8 mouse cellular contexts compared by ENCODE assay signal in the genomic region with DNA sequence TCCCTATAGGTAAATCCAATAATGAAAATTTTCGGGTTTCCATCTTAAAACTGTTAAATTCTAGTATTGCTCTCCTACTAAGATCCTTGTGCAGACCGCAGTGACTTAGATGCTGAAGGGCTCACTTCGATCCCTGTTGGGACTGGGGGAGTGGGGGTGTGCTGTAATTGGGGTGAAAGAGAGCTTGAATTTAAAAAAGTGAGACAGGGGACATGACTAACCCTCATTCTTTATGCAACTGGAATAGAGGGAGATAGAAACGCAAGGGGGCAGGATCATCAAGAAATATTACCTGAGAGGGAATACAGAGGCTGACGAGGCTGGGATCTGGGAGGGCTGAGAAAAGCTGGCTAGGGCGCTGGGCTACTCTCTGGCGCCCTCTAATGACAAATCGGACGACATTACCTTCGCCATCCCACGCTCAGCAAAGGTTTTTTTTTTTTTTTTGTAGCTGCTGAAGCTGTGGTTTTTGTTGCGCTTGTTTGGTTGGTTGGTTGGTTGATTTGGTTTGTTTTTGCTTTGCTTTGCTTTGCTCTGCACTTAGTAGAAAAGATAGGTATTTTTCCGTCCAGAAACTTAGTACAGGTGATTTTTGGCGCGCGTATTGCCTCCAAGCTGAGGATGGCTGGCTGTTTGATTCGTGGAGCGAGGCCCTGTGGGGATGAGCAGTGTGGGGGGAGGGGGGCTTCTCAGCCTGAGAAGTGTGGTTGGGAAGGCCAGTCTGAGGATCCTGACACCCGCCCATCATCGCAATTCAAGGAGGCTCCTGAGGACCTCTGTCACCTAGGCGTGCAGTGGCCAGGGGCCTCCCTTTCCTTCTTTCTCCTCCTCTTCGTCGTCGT. TPM values are rescaled to one million over a fixed set of nuclear protein-coding genes. Genes with fewer than 3 reads are reported as not detected.
A peak's percentile ranks its signal among the peaks of the same experiment; 100 is the strongest.
DNase-seq lines count a peak whose midpoint lies in the region; ATAC-seq and TF ChIP-seq lines count a peak whose summit lies in the region.

No protein-coding gene starts in this region.

- H3K36me3 ChIP-seq in kidney, embryonic 14.5 days (ENCODE audit: control insufficient read depth, insufficient read depth, low read length): no peaks in the 10 kb centered on the region
- H3K36me3 ChIP-seq in MEL (ENCODE audit: control insufficient read depth in 1 of 2, insufficient read depth in 2 of 2, low read length in 2 of 2): no peaks in the 10 kb centered on the region
- no peaks in the 10 kb centered on the region for H3K36me3 ChIP-seq in hindbrain, postnatal 0 days (ENCODE audit: insufficient read depth, low read length)
- no peaks in the 10 kb centered on the region for H3K36me3 ChIP-seq in neural tube, embryonic 14.5 days (ENCODE audit: control insufficient read depth, insufficient read depth, low read length)

- peak; percentile 35 for TF ChIP-seq RAD21 in MEL (IDR thresholded peaks at IDR 0.05; ENCODE audit: low read depth, low read length)

- H3K4me2 ChIP-seq in kidney, embryonic 14.5 days (replicated peaks; ENCODE audit: low read depth, low read length): no peak overlapping the region
- peak overlapping the region; percentile 57 for H3K4me2 ChIP-seq in hindbrain, postnatal 0 days (ENCODE audit: low read depth, low read length)
- H3K4me2 ChIP-seq in neural tube, embryonic 14.5 days (ENCODE audit: low read depth, low read length): peak overlapping the region; percentile 52

- TF ChIP-seq CTCF in MEL (IDR thresholded peaks at IDR 0.05 in 2 of 3, conservative IDR thresholded peaks at IDR 0.05 in 1 of 3; ENCODE audit: control insufficient read depth in 1 of 3, insufficient read depth in 1 of 3, low read depth in 2 of 3, low read length in 3 of 3, poor library complexity in 1 of 3, severe bottlenecking in 1 of 3): peak; percentile 29 to 51 (median 40); a peak in 5 of 6 replicates
- peak; percentile 88 for TF ChIP-seq CTCF in hindbrain, postnatal 0 days (IDR thresholded peaks at IDR 0.05; ENCODE audit: low read depth)

- DNase-seq in kidney, adult 8-10 months: no peak
- peak; percentile 3 for DNase-seq in MEL (ENCODE audit: low read depth, low spot score)
- peak; percentile 81 for DNase-seq in embryo, embryonic 10 days (ENCODE audit: low spot score)
- DNase-seq in hindbrain, postnatal 0 days (ENCODE audit: low spot score): peak; percentile 88
- no peak for DNase-seq in lung, postnatal 36 days
- DNase-seq in spleen, postnatal 36 days (ENCODE audit: low spot score in 2 of 2): no peak

- no peak overlapping the region for H3K27ac ChIP-seq in kidney, embryonic 14.5 days (ENCODE audit: low read depth, low read length)
- no peak overlapping the region for H3K27ac ChIP-seq in MEL (ENCODE audit: control insufficient read depth, low read depth, low read length)
- peak overlapping the region; percentile 74 for H3K27ac ChIP-seq in hindbrain, postnatal 0 days
- H3K27ac ChIP-seq in neural tube, embryonic 14.5 days (ENCODE audit: low read depth, low read length): no peak overlapping the region

- no peaks in the 10 kb centered on the region for H3K9me3 ChIP-seq in kidney, embryonic 14.5 days (ENCODE audit: control insufficient read depth, low read length)
- H3K9me3 ChIP-seq in MEL (replicated peaks; ENCODE audit: insufficient read depth, low read length): no peaks in the 10 kb centered on the region
- H3K9me3 ChIP-seq in hindbrain, postnatal 0 days (ENCODE audit: low read length): no peaks in the 10 kb centered on the region
- no peaks in the 10 kb centered on the region for H3K9me3 ChIP-seq in neural tube, embryonic 14.5 days (ENCODE audit: control insufficient read depth, low read length)

- H3K27me3 ChIP-seq in kidney, embryonic 14.5 days (ENCODE audit: control insufficient read depth, insufficient read depth, low read length): peaks cover 81% of the 10 kb centered on the region
- H3K27me3 ChIP-seq in MEL (ENCODE audit: control insufficient read depth in 1 of 2, insufficient read depth in 2 of 2, low read length in 2 of 2): no peaks in the 10 kb centered on the region
- H3K27me3 ChIP-seq in hindbrain, postnatal 0 days (ENCODE audit: insufficient read depth, low read length): 0 out of 2 replicates have a peak, but pooled peaks cover 6% of the 10 kb centered on the region
- H3K27me3 ChIP-seq in neural tube, embryonic 14.5 days (ENCODE audit: control insufficient read depth, insufficient read depth, low read length): peaks cover 5% of the 10 kb centered on the region

- 4% methylated on average over 24 of the region's 24 CpGs for WGBS in kidney, embryonic 14.5 days
- 5% methylated on average over 24 of the region's 24 CpGs for WGBS in hindbrain, postnatal 0 days
- 5% methylated on average over 24 of the region's 24 CpGs for WGBS in neural tube, embryonic 14.5 days

- no peak overlapping the region for H3K4me3 ChIP-seq in kidney, embryonic 14.5 days (ENCODE audit: low read length)
- no peak overlapping the region for H3K4me3 ChIP-seq in MEL (ENCODE audit: control insufficient read depth in 1 of 2, insufficient read depth in 1 of 2, low read depth in 2 of 2, low read length in 2 of 2)
- peak overlapping the region; percentile 29 for H3K4me3 ChIP-seq in hindbrain, postnatal 0 days (ENCODE audit: low read length)
- H3K4me3 ChIP-seq in neural tube, embryonic 14.5 days (ENCODE audit: low read depth, low read length): peak overlapping the region; percentile 16; the same call in 1 of the 2 replicates

- H3K79me2 ChIP-seq in MEL (ENCODE audit: control insufficient read depth, insufficient read depth, low read length, poor library complexity): no peaks in the 10 kb centered on the region

- peak; percentile 70 for ATAC-seq in kidney, embryonic 14.5 days (ENCODE audit: low FRiP score, low TSS enrichment)
- ATAC-seq in hindbrain, postnatal 0 days: peak; percentile 73
- peak; percentile 70 for ATAC-seq in neural tube, embryonic 14.5 days (ENCODE audit: low read depth)

- no peak overlapping the region for H3K9ac ChIP-seq in kidney, embryonic 14.5 days (ENCODE audit: low read depth, low read length)
- no peak overlapping the region for H3K9ac ChIP-seq in MEL (ENCODE audit: control insufficient read depth, low read depth, low read length, poor library complexity, severe bottlenecking)
- H3K9ac ChIP-seq in hindbrain, postnatal 0 days (replicated peaks; ENCODE audit: low read length): peak overlapping the region; percentile 43
- H3K9ac ChIP-seq in neural tube, embryonic 14.5 days (replicated peaks; ENCODE audit: low read depth, low read length): no peak overlapping the region

- no peak for TF ChIP-seq POLR2A in MEL (IDR thresholded peaks at IDR 0.05; ENCODE audit: control insufficient read depth in 1 of 2, insufficient read depth in 1 of 2, low read depth in 1 of 2, low read length in 2 of 2, poor library complexity in 1 of 2)

- no peak for TF ChIP-seq EP300 in MEL (IDR thresholded peaks at IDR 0.05; ENCODE audit: low read depth in 1 of 2, low read length in 2 of 2)

- H3K4me1 ChIP-seq in kidney, embryonic 14.5 days (ENCODE audit: control insufficient read depth, insufficient read depth, low read length): no peaks in the 10 kb centered on the region
- no peaks in the 10 kb centered on the region for H3K4me1 ChIP-seq in MEL (ENCODE audit: control insufficient read depth in 1 of 2, insufficient read depth in 2 of 2, low read length in 2 of 2)
- H3K4me1 ChIP-seq in hindbrain, postnatal 0 days (ENCODE audit: insufficient read depth, low read length): peaks cover 4% of the 10 kb centered on the region; the same call in 1 of the 2 replicates
- peaks cover 16% of the 10 kb centered on the region; the same call in 1 of the 2 replicates for H3K4me1 ChIP-seq in neural tube, embryonic 14.5 days (ENCODE audit: control insufficient read depth, insufficient read depth, low read length)

TF ChIP-seq in MEL, 35 proteins besides CTCF, POLR2A, EP300 and RAD21:
- TF ChIP-seq SMC3 (IDR thresholded peaks at IDR 0.05; ENCODE audit: low read depth, low read length) (peak; percentile 41), GABPA (IDR thresholded peaks at IDR 0.05; ENCODE audit: low read depth, low read length) (no peak), ZNF384 (IDR thresholded peaks at IDR 0.05; ENCODE audit: low read depth, low read length) (peak; percentile 85), MYC (IDR thresholded peaks at IDR 0.05; ENCODE audit: low read depth, low read length) (no peak), ZC3H11A (IDR thresholded peaks at IDR 0.05; ENCODE audit: low read depth, low read length) (peak; percentile 31; the same call in 1 of the 2 replicates)

RNA-seq across cellular contexts. Expression of a gene that starts 11.0 kb away (rescaled TPM):
- not detected in 2 replicates for polyA plus RNA-seq in kidney, embryonic 14.5 days (2014; fragmentation: Nextera tagmentation; extraction: Ambion mirVana)
- total RNA-seq in MEL (2012; rRNA removed): not detected in 2 replicates
- not detected for polyA plus RNA-seq in MEL (2012; ENCODE audit: insufficient read depth in 1 of 2, insufficient read length in 2 of 2, low read depth in 1 of 2, low replicate concordance in 2 of 2, missing spikeins in 1 of 2)
- 68.1 and 80.2 TPM in 2 replicates for total RNA-seq in hindbrain, postnatal 0 days (2014; rRNA removed)
- polyA plus RNA-seq in hindbrain, postnatal 0 days (2015; fragmentation: Nextera tagmentation; extraction: Ambion mirVana): 22.6 and 26.3 TPM in 2 replicates
- 12.2 and 18.2 TPM in 2 replicates for polyA plus RNA-seq in neural tube, embryonic 14.5 days (2014; fragmentation: Nextera tagmentation; extraction: Ambion mirVana)

Comparison
In these comparisons a context has a peak if more than half of its experiments do, and no peak if none do; other contexts are left out.
1. H3K4me3 ChIP-seq: peak in hindbrain, postnatal 0 days (single experiment) and neural tube, embryonic 14.5 days (single experiment); none in kidney, embryonic 14.5 days (single experiment) and MEL (0 of 2).
2. DNase-seq: peak in MEL (single experiment), embryo, embryonic 10 days (single experiment) and hindbrain, postnatal 0 days (single experiment); none in kidney, adult 8-10 months (0 of 2), lung, postnatal 36 days (single experiment) and spleen, postnatal 36 days (0 of 2).
3. RNA of a gene that starts 11.0 kb away (polyA plus RNA-seq): 22.6 to 26.3 TPM in hindbrain, postnatal 0 days and 12.2 to 18.2 TPM in neural tube, embryonic 14.5 days; not detected in kidney, embryonic 14.5 days and not detected in MEL; every median in the first group is over 10 times any median in the second.
4. Peak in every context shown above with its lines, with median percentiles within 50 percentile points of each other: ATAC-seq.